16 mouse cellular contexts compared by ENCODE assay signal in genomic region chr15:81358943-81359342, GRCm38 (mm10). TPM values are rescaled to one million over a fixed set of nuclear protein-coding genes. Genes with fewer than 3 reads are reported as not detected.
DNase-seq lines count a peak whose midpoint lies in the region; ATAC-seq lines count a peak whose summit lies in the region.
"Had no signal": no experiment of that assay in that cellular context is flagged by ENCODE, and none has a peak within 500 bp of the region (broad histone marks: within the 10 kb centered on the region; RNA-seq: fewer than 3 reads in every experiment).

No protein-coding gene starts in this region.

- H3K27ac ChIP-seq in embryonic facial prominence, embryonic 13.5 days = no peak overlapping the region
- H3K27ac ChIP-seq in embryonic facial prominence, embryonic 10.5 days (replicated peaks) = no peak overlapping the region
- no peak overlapping the region for H3K27ac ChIP-seq in neural tube, embryonic 12.5 days
- H3K27ac ChIP-seq in neural tube, embryonic 15.5 days (replicated peaks) = no peak overlapping the region
- H3K27ac ChIP-seq in limb, embryonic 13.5 days = no peak overlapping the region
- no peak overlapping the region for H3K27ac ChIP-seq in midbrain, embryonic 16.5 days (ENCODE audit: low read length)
- H3K27ac ChIP-seq: embryonic facial prominence, embryonic 15.5 days had no signal

- peak overlapping the region; percentile 80; the same call in 1 of the 2 replicates for H3K4me2 ChIP-seq in embryonic facial prominence, embryonic 13.5 days
- H3K4me2 ChIP-seq in neural tube, embryonic 12.5 days (replicated peaks) = 0 out of 2 replicates have a peak overlapping the region, but pooled peaks have one; percentile 64
- no peak overlapping the region for H3K4me2 ChIP-seq in neural tube, embryonic 15.5 days
- H3K4me2 ChIP-seq in limb, embryonic 13.5 days (replicated peaks) = 0 out of 2 replicates have a peak overlapping the region, but pooled peaks have one; percentile 79
- H3K4me2 ChIP-seq in midbrain, embryonic 16.5 days (ENCODE audit: low read length) = no peak overlapping the region

- H3K4me1 ChIP-seq in embryonic facial prominence, embryonic 13.5 days = peaks cover 40% of the 10 kb centered on the region
- H3K4me1 ChIP-seq in embryonic facial prominence, embryonic 10.5 days = peaks cover 28% of the 10 kb centered on the region
- H3K4me1 ChIP-seq in neural tube, embryonic 12.5 days = peaks cover 25% of the 10 kb centered on the region
- H3K4me1 ChIP-seq in neural tube, embryonic 15.5 days = peaks cover 36% of the 10 kb centered on the region
- H3K4me1 ChIP-seq in limb, embryonic 13.5 days = peaks cover 32% of the 10 kb centered on the region
- peaks cover 16% of the 10 kb centered on the region for H3K4me1 ChIP-seq in midbrain, embryonic 16.5 days (ENCODE audit: control insufficient read depth, insufficient read depth, low read length)

- H3K4me3 ChIP-seq in embryonic facial prominence, embryonic 13.5 days = no peak overlapping the region
- H3K4me3 ChIP-seq in embryonic facial prominence, embryonic 10.5 days = no peak overlapping the region
- no peak overlapping the region for H3K4me3 ChIP-seq in neural tube, embryonic 12.5 days
- no peak overlapping the region for H3K4me3 ChIP-seq in neural tube, embryonic 15.5 days (replicated peaks)
- H3K4me3 ChIP-seq in limb, embryonic 13.5 days = no peak overlapping the region
- H3K4me3 ChIP-seq in midbrain, embryonic 16.5 days (ENCODE audit: low read depth, low read length) = no peak overlapping the region

- intact Hi-C loops in gastrocnemius, postnatal 14 days (cut with DNase I; ENCODE audit: low total_unique reads) = no loop called here

- DNase-seq in embryonic facial prominence, embryonic 10.5 days (ENCODE audit: low spot score) = no peak
- no peak for DNase-seq in left cerebral cortex, adult 11 months (ENCODE audit: low spot score)
- no peak for DNase-seq in gastrocnemius, postnatal 14 days
- DNase-seq: adrenal gland, postnatal 36 days; gastrocnemius, postnatal 10 days; heart, postnatal 36 days; lung, adult 2 months had no signal

- no peaks in the 10 kb centered on the region for H3K9me3 ChIP-seq in embryonic facial prominence, embryonic 13.5 days
- H3K9me3 ChIP-seq in embryonic facial prominence, embryonic 10.5 days = no peaks in the 10 kb centered on the region
- H3K9me3 ChIP-seq in neural tube, embryonic 12.5 days = no peaks in the 10 kb centered on the region
- no peaks in the 10 kb centered on the region for H3K9me3 ChIP-seq in neural tube, embryonic 15.5 days (replicated peaks)
- H3K9me3 ChIP-seq in limb, embryonic 13.5 days = no peaks in the 10 kb centered on the region
- H3K9me3 ChIP-seq in midbrain, embryonic 16.5 days (replicated peaks; ENCODE audit: control insufficient read depth, low read length, poor library complexity, severe bottlenecking) = no peaks in the 10 kb centered on the region
- H3K9me3 ChIP-seq: embryonic facial prominence, embryonic 15.5 days had no signal

- 87% methylated on average over 3 of the region's 3 CpGs for WGBS in embryonic facial prominence, embryonic 13.5 days
- 87% methylated on average over 3 of the region's 3 CpGs for WGBS in embryonic facial prominence, embryonic 10.5 days
- 83% methylated on average over 3 of the region's 3 CpGs for WGBS in neural tube, embryonic 12.5 days
- 94% methylated on average over 3 of the region's 3 CpGs for WGBS in neural tube, embryonic 15.5 days
- 84% methylated on average over 3 of the region's 3 CpGs for WGBS in limb, embryonic 13.5 days
- WGBS in midbrain, embryonic 16.5 days = 92% methylated on average over 3 of the region's 3 CpGs

- peaks cover 20% of the 10 kb centered on the region for H3K36me3 ChIP-seq in embryonic facial prominence, embryonic 13.5 days
- H3K36me3 ChIP-seq in embryonic facial prominence, embryonic 10.5 days (replicated peaks) = peaks cover 20% of the 10 kb centered on the region
- peaks cover 8% of the 10 kb centered on the region; the same call in 1 of the 2 replicates for H3K36me3 ChIP-seq in neural tube, embryonic 12.5 days
- peaks cover 11% of the 10 kb centered on the region for H3K36me3 ChIP-seq in neural tube, embryonic 15.5 days
- H3K36me3 ChIP-seq in limb, embryonic 13.5 days = peaks cover 14% of the 10 kb centered on the region
- H3K36me3 ChIP-seq in midbrain, embryonic 16.5 days (ENCODE audit: control insufficient read depth, insufficient read depth, low read length) = no peaks in the 10 kb centered on the region

- H3K9ac ChIP-seq in embryonic facial prominence, embryonic 13.5 days = no peak overlapping the region
- no peak overlapping the region for H3K9ac ChIP-seq in neural tube, embryonic 12.5 days
- no peak overlapping the region for H3K9ac ChIP-seq in neural tube, embryonic 15.5 days (replicated peaks)
- H3K9ac ChIP-seq in limb, embryonic 13.5 days = no peak overlapping the region
- H3K9ac ChIP-seq in midbrain, embryonic 16.5 days (ENCODE audit: low read depth, low read length) = no peak overlapping the region
- H3K9ac ChIP-seq: embryonic facial prominence, embryonic 15.5 days had no signal

- H3K27me3 ChIP-seq in embryonic facial prominence, embryonic 13.5 days = no peaks in the 10 kb centered on the region
- H3K27me3 ChIP-seq in embryonic facial prominence, embryonic 10.5 days (replicated peaks; ENCODE audit: low read depth, poor library complexity, severe bottlenecking) = no peaks in the 10 kb centered on the region
- no peaks in the 10 kb centered on the region for H3K27me3 ChIP-seq in neural tube, embryonic 12.5 days (replicated peaks)
- no peaks in the 10 kb centered on the region for H3K27me3 ChIP-seq in neural tube, embryonic 15.5 days (replicated peaks)
- no peaks in the 10 kb centered on the region for H3K27me3 ChIP-seq in limb, embryonic 13.5 days
- no peaks in the 10 kb centered on the region for H3K27me3 ChIP-seq in midbrain, embryonic 16.5 days (ENCODE audit: control insufficient read depth, insufficient read depth, low read depth, low read length)
- H3K27me3 ChIP-seq: embryonic facial prominence, embryonic 15.5 days had no signal

- ATAC-seq in embryonic facial prominence, embryonic 13.5 days (ENCODE audit: insufficient number of reproducible peaks, insufficient read depth, low FRiP score, low TSS enrichment, low read depth) = no peak
- no peak for ATAC-seq in neural tube, embryonic 12.5 days (ENCODE audit: low FRiP score, low read depth)
- ATAC-seq in neural tube, embryonic 15.5 days (ENCODE audit: low FRiP score) = no peak
- ATAC-seq in limb, embryonic 13.5 days (ENCODE audit: low FRiP score, low read depth) = no peak
- no peak for ATAC-seq in midbrain, embryonic 16.5 days
- ATAC-seq: forebrain, embryonic 14.5 days had no signal

RNA-seq across cellular contexts. Expression of gene Slc25a17, which starts 1.7 kb away (rescaled TPM):
- polyA plus RNA-seq in embryonic facial prominence, embryonic 13.5 days (2015; fragmentation: Nextera tagmentation; extraction: Ambion mirVana) = 128 and 133 TPM in 2 replicates
- 83.0 and 94.0 TPM in 2 replicates for polyA plus RNA-seq in embryonic facial prominence, embryonic 10.5 days (2016; fragmentation: Nextera tagmentation; extraction: Ambion mirVana)
- 112 and 119 TPM in 2 replicates for polyA plus RNA-seq in neural tube, embryonic 12.5 days (2016; fragmentation: Nextera tagmentation; extraction: Ambion mirVana)
- 129 and 134 TPM in 2 replicates for polyA plus RNA-seq in neural tube, embryonic 15.5 days (2015; fragmentation: Nextera tagmentation; extraction: Ambion mirVana)
- polyA plus RNA-seq in limb, embryonic 13.5 days (2015; fragmentation: Nextera tagmentation; extraction: Ambion mirVana) = 117 and 119 TPM in 2 replicates
- 136 and 141 TPM in 2 replicates for polyA plus RNA-seq in midbrain, embryonic 16.5 days (2015; fragmentation: Nextera tagmentation; extraction: Ambion mirVana)
- total RNA-seq in gastrocnemius, postnatal 14 days (2021) = 10 to 100 TPM; 15.6 to 15.9 TPM

RNA-seq across cellular contexts. Expression of gene St13, which starts 40.9 kb away (rescaled TPM):
- polyA plus RNA-seq in embryonic facial prominence, embryonic 13.5 days (2015; fragmentation: Nextera tagmentation; extraction: Ambion mirVana) = 173 and 185 TPM in 2 replicates
- polyA plus RNA-seq in embryonic facial prominence, embryonic 10.5 days (2016; fragmentation: Nextera tagmentation; extraction: Ambion mirVana) = 231 and 233 TPM in 2 replicates
- 190 and 196 TPM in 2 replicates for polyA plus RNA-seq in neural tube, embryonic 12.5 days (2016; fragmentation: Nextera tagmentation; extraction: Ambion mirVana)
- polyA plus RNA-seq in neural tube, embryonic 15.5 days (2015; fragmentation: Nextera tagmentation; extraction: Ambion mirVana) = 185 and 188 TPM in 2 replicates
- polyA plus RNA-seq in limb, embryonic 13.5 days (2015; fragmentation: Nextera tagmentation; extraction: Ambion mirVana) = 185 and 189 TPM in 2 replicates
- polyA plus RNA-seq in midbrain, embryonic 16.5 days (2015; fragmentation: Nextera tagmentation; extraction: Ambion mirVana) = 216 and 221 TPM in 2 replicates
- total RNA-seq in gastrocnemius, postnatal 14 days (2021) = 10 to 100 TPM; 77.9 to 98.6 TPM

RNA-seq across cellular contexts. Expression of gene Xpnpep3, which starts 41.0 kb away (rescaled TPM):
- polyA plus RNA-seq in embryonic facial prominence, embryonic 13.5 days (2015; fragmentation: Nextera tagmentation; extraction: Ambion mirVana) = 10.0 and 13.5 TPM in 2 replicates
- 13.6 and 14.4 TPM in 2 replicates for polyA plus RNA-seq in embryonic facial prominence, embryonic 10.5 days (2016; fragmentation: Nextera tagmentation; extraction: Ambion mirVana)
- 9.7 TPM in 2 replicates for polyA plus RNA-seq in neural tube, embryonic 12.5 days (2016; fragmentation: Nextera tagmentation; extraction: Ambion mirVana)
- polyA plus RNA-seq in neural tube, embryonic 15.5 days (2015; fragmentation: Nextera tagmentation; extraction: Ambion mirVana) = 8.1 and 10.9 TPM in 2 replicates
- polyA plus RNA-seq in limb, embryonic 13.5 days (2015; fragmentation: Nextera tagmentation; extraction: Ambion mirVana) = 12.2 and 12.6 TPM in 2 replicates
- 9.6 and 10.0 TPM in 2 replicates for polyA plus RNA-seq in midbrain, embryonic 16.5 days (2015; fragmentation: Nextera tagmentation; extraction: Ambion mirVana)
- total RNA-seq in gastrocnemius, postnatal 14 days (2021) = 1 to 10 TPM; 6.3 TPM

RNA-seq across cellular contexts. Expression of gene Dnajb7, which starts 49.2 kb away (rescaled TPM):
- polyA plus RNA-seq in embryonic facial prominence, embryonic 13.5 days (2015; fragmentation: Nextera tagmentation; extraction: Ambion mirVana) = 2.5 and 3.5 TPM in 2 replicates
- polyA plus RNA-seq in embryonic facial prominence, embryonic 10.5 days (2016; fragmentation: Nextera tagmentation; extraction: Ambion mirVana) = 3.0 and 3.1 TPM in 2 replicates
- 1.9 and 2.0 TPM in 2 replicates for polyA plus RNA-seq in neural tube, embryonic 12.5 days (2016; fragmentation: Nextera tagmentation; extraction: Ambion mirVana)
- 1.9 and 2.3 TPM in 2 replicates for polyA plus RNA-seq in neural tube, embryonic 15.5 days (2015; fragmentation: Nextera tagmentation; extraction: Ambion mirVana)
- polyA plus RNA-seq in limb, embryonic 13.5 days (2015; fragmentation: Nextera tagmentation; extraction: Ambion mirVana) = 2.5 and 2.9 TPM in 2 replicates
- polyA plus RNA-seq in midbrain, embryonic 16.5 days (2015; fragmentation: Nextera tagmentation; extraction: Ambion mirVana) = 1.0 and 2.2 TPM in 2 replicates
- total RNA-seq in gastrocnemius, postnatal 14 days (2021) = not detected
- total RNA-seq: adrenal gland, postnatal 36 days; common myeloid progenitor, adult 5-6 weeks; gastrocnemius, postnatal 10 days; heart, postnatal 36 days; megakaryocyte progenitor cell, adult 5-6 weeks had no signal
- polyA plus RNA-seq: lung, adult 2 months had no signal

Comparison
In these comparisons a context has a peak if more than half of its experiments do, and no peak if none do; other contexts are left out.
1. H3K4me2 ChIP-seq: peak in embryonic facial prominence, embryonic 13.5 days (single experiment), neural tube, embryonic 12.5 days (single experiment) and limb, embryonic 13.5 days (single experiment); none in neural tube, embryonic 15.5 days (single experiment) and midbrain, embryonic 16.5 days (single experiment).